Mouse (Mus musculus) spleen, adult 2 months (tissue): ENCODE results near the gene Galns.

ENCODE experiments used
- CTCF ChIP-seq: fragments of 200-500 bp; IDR thresholded peaks from 2 replicates; pipeline ENCODE4 v1.5.1; 2011; ENCODE audit warnings: mild to moderate bottlenecking, inconsistent platforms; ENCODE audit not compliant: insufficient read depth, insufficient read length, insufficient replicate concordance; ENCODE audit errors: extremely low read depth
- POLR2A ChIP-seq: fragments of 200-500 bp; IDR thresholded peaks from 2 replicates; pipeline ENCODE4 v1.6.1; 2011; ENCODE audit warnings: low read depth, low read length, inconsistent platforms

DNA sequence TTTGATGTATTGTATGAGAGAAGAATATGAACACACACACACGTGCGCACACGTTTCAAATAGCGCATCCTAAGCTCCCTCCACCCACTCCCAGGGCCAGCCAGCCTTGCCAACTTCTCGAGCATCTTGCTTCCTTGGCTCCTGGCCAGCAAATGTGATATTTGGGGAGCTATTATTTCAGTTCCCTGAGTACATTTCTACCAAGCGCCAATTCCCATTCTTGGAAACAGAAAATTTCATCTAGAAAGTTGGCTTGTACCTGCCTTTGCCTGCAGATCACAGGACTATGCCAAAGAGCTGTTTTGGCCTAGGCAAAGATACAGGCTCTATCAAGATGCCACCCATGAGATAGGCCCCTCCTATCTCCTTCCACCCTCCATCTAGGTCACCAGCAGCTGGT is 56.5 kb downstream of the Galns start:
- TF ChIP-seq CTCF, result no peak
- TF ChIP-seq POLR2A, result no peak
